In the genomic region with DNA sequence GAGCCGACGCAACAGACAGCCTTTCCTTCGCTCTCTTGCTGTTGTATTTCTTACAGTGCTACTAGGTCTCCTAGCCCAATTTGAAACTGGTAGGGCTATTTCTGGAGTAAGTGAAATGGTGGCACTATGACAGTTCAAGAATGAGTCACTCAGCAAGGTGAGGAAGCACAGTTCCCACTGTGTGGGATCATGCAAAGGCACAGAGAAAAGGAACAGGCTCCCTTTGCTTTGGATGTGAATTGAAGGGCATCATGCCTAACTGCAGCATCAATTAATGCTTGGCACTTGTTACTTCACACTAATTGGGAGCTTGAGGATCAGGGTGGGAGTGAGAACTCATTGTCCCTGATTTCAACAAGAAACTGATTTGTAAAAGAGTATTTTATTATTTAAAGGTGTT, we compare ENCODE assay signal across 24 mouse cellular contexts.
DNase-seq lines count a peak whose midpoint lies in the region; ATAC-seq and TF ChIP-seq lines count a peak whose summit lies in the region.
"Had no signal": no experiment of that assay in that cellular context is flagged by ENCODE, and none has a peak within 500 bp of the region (broad histone marks: within the 10 kb centered on the region; RNA-seq: fewer than 3 reads in every experiment).

No protein-coding gene starts in this region.

- H3K4me3 ChIP-seq in layer of hippocampus, adult 2 months: no peak overlapping the region
- no peak overlapping the region for H3K4me3 ChIP-seq in forebrain, embryonic 16.5 days (replicated peaks; ENCODE audit: low read length)
- H3K4me3 ChIP-seq: heart, embryonic 13.5 days; neural tube, embryonic 13.5 days; stomach, embryonic 15.5 days had no signal

- H3K27me3 ChIP-seq in forebrain, embryonic 16.5 days (replicated peaks; ENCODE audit: control insufficient read depth, insufficient read depth, low read length): no peaks in the 10 kb centered on the region
- H3K27me3 ChIP-seq: heart, embryonic 13.5 days; neural tube, embryonic 13.5 days; stomach, embryonic 15.5 days had no signal

- TF ChIP-seq CTCF in layer of hippocampus, adult 2 months (conservative IDR thresholded peaks at IDR 0.05): no peak

- intact Hi-C loops in left cerebral cortex, postnatal 14 days (cut with DNase I): no loop called here

- H3K9me3 ChIP-seq in forebrain, embryonic 16.5 days (ENCODE audit: control insufficient read depth, low read length): no peaks in the 10 kb centered on the region
- H3K9me3 ChIP-seq: heart, embryonic 13.5 days; neural tube, embryonic 13.5 days; stomach, embryonic 15.5 days had no signal

- 74% methylated on average over 3 of the region's 3 CpGs for WGBS in forebrain, embryonic 16.5 days

- H3K9ac ChIP-seq in forebrain, embryonic 16.5 days (replicated peaks; ENCODE audit: low read depth, low read length): no peak overlapping the region
- H3K9ac ChIP-seq: heart, embryonic 13.5 days; hindbrain, embryonic 14.5 days; neural tube, embryonic 13.5 days; stomach, embryonic 15.5 days had no signal

- peak overlapping the region; percentile 21; the same call in 1 of the 2 replicates for H3K27ac ChIP-seq in layer of hippocampus, adult 2 months
- H3K27ac ChIP-seq in forebrain, embryonic 16.5 days (ENCODE audit: low read length): no peak overlapping the region
- H3K27ac ChIP-seq: heart, embryonic 13.5 days; hindbrain, embryonic 14.5 days; neural tube, embryonic 13.5 days; stomach, embryonic 15.5 days had no signal

- H3K4me1 ChIP-seq in forebrain, embryonic 16.5 days (replicated peaks; ENCODE audit: control insufficient read depth, insufficient read depth, low read length): no peaks in the 10 kb centered on the region
- H3K4me1 ChIP-seq: heart, embryonic 13.5 days; stomach, embryonic 15.5 days had no signal

- ATAC-seq in forebrain, embryonic 16.5 days: peak; percentile 65; the same call in 1 of the 2 replicates
- ATAC-seq: Patski had no signal

- no peak overlapping the region for H3K4me2 ChIP-seq in forebrain, embryonic 16.5 days (ENCODE audit: low read length)
- H3K4me2 ChIP-seq: heart, embryonic 13.5 days; hindbrain, embryonic 14.5 days; liver, embryonic 11.5 days; neural tube, embryonic 13.5 days; stomach, embryonic 15.5 days had no signal

- no peaks in the 10 kb centered on the region for H3K36me3 ChIP-seq in forebrain, embryonic 16.5 days (ENCODE audit: control insufficient read depth, insufficient read depth)
- H3K36me3 ChIP-seq: heart, embryonic 13.5 days; neural tube, embryonic 13.5 days; stomach, embryonic 15.5 days had no signal

- DNase-seq in layer of hippocampus, adult 2 months (ENCODE audit: low spot score in 2 of 2): peak; percentile 4 to 14
- DNase-seq in layer of hippocampus, postnatal 36 days: no peak
- DNase-seq in brain, adult 2 months (ENCODE audit: low read depth, low spot score): peak; percentile 83
- peak; percentile 7 to 20 for DNase-seq in left cerebral cortex, postnatal 14 days (ENCODE audit: low spot score in 2 of 2)
- no peak for DNase-seq in c-Kit-positive CD71-positive TER-119-positive erythroid progenitor cells, embryonic 14.5 days (ENCODE audit: low spot score)
- DNase-seq in adrenal gland, adult 8-10 months: no peak
- DNase-seq: adrenal gland, postnatal 10 days; cerebellum, adult 18-20 months; cerebellum, postnatal 25 days; embryo, embryonic 11 days; gastrocnemius, postnatal 10 days; heart, adult 11 months; kidney, postnatal 4 days; lung, adult 18-20 months; lung, postnatal 14 days; midbrain, embryonic 14.5 days; thymus, adult 2 months had no signal

Comparison
In these comparisons a context has a peak if more than half of its experiments do, and no peak if none do; other contexts are left out.
1. DNase-seq: peak in layer of hippocampus, adult 2 months (2 of 2), brain, adult 2 months (single experiment) and left cerebral cortex, postnatal 14 days (2 of 2); none in layer of hippocampus, postnatal 36 days (0 of 2), c-Kit-positive CD71-positive TER-119-positive erythroid progenitor cells, embryonic 14.5 days (single experiment) and adrenal gland, adult 8-10 months (single experiment).